Mouse (Mus musculus): ENCODE measurements at regions not wholly inside any gene's neighbourhood (a gene's known extent, or its start where the extent isn't known, plus 50 kb on each side); places are given as distances from the start of the nearest gene placed in this dataset.
"Not testable (repeated sequence)": the region's sequence is repeated elsewhere in the genome, so short reads cannot be mapped to it uniquely, and the experiment has no call there.

DNA sequence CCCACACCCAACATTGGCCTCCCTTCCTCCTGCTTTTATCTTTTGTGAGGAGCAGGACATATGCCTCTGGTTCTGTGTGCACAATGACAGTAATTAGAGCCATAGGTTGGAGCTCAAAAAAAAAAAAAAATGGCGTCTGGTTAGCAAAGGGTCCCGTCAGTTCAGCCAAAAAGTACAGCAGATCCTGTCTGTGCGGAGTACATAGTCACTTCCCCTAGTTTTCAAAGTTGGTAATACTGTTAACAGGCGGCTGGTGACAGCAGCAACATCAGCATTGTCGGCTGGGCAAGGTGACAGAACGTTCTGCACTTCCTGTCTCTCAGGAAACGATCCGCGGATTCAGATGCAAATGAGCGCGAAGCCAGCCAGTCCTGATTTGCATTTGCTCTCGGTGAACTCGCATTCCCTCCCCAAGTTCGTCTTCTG, 642.4 kb upstream of the Gm19410 start:
- no peak for DNase-seq (ENCODE audit: low spot score)

DNA sequence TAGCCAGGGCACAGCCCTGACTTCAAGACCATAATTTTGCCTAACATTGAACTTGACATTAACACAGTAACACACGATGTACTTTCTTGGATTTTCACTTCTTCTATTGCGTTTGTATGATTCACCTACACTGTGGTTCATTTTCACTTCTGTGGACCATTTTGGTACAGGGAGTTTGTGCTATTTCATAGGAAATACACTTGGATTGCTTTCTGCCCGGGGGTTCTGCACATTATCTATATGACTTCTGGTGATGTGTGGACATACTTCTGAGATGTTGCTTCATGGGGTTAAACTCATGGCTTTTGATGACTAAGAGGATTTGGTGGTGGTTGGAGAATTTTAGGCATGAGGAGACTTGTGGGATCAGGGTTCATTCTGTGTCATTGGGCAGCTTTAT, 640.4 kb upstream of the Gm19410 start:
- no peak for DNase-seq (ENCODE audit: low spot score)

DNA sequence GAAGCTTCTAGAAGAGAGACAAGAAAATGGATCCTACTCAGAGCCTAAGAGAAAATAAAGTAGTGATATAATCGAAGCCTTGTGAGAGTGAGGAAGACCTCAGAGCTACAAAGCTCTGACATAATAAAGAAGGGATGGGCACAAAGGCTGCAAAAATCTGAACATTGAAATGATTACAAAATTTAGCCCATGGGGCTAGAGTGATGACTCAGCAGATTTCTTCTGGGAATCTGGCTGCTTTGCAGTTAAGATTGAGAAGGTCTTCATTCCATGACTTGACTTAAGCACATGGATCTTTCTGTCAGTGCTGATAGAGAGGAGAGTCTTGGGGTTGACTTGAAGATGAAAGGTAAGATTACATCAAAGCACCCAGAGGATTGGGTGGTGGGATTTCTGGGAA, 633.3 kb upstream of the Gm19410 start:
- no peak for DNase-seq (ENCODE audit: low spot score)

DNA sequence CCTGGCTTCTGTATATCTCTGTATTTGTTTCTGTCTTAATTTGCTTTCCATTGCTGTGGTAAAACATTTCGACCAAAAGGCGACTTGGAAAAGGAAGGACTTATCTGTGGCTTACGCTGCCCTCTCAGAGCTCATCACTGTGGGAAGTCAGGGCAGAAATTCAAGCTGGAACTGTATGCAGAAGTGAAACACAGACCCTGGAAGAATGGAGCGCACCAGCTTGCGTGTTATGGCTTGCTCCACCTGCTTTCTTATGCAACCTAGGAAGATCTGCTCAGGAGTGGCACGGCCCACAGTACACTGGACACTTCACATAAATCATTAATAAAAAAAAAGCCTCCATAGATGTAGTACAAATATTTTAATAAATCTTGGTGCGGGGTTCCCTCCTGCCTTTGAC, 630.0 kb upstream of the Gm19410 start:
- no peak for DNase-seq (ENCODE audit: low spot score)

DNA sequence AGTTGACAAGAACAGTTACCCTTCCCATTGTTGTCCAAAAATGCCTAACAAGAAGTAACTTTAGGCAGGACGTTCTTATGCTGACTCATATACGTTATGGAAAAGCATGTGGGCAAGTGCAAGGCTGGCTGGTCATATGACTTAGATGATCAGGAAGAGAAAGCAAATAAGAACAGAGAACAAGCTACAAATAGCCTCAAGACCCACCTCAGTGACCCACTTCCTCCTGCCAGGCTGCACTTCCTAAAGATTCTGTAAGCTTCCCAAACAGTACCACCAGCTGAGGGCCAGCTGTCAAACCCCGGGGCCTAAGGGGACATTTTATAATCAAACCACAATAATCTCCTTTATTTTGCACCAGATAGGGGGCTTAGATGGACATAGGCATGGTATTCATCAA, 628.9 kb upstream of the Gm19410 start:
- no peak for DNase-seq (ENCODE audit: low spot score)

DNA sequence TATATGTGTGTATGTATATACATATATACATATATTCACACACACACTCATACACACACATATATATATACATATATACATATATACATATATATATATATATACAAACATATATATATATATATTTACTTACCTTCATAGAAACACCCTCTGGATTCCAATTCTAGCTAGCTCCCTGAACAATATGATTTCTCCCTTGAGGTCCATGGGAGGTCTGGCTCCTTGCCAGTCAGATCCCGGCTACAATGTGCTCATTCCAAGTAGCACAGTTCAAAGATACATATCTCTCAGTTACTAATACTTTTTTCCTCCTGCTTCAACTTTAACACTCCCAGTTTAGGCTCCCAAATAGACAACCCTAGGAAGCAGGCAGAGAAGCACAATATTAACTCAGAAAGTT, 624.8 kb upstream of the Gm19410 start:
- no peak for DNase-seq (ENCODE audit: low spot score)

DNA sequence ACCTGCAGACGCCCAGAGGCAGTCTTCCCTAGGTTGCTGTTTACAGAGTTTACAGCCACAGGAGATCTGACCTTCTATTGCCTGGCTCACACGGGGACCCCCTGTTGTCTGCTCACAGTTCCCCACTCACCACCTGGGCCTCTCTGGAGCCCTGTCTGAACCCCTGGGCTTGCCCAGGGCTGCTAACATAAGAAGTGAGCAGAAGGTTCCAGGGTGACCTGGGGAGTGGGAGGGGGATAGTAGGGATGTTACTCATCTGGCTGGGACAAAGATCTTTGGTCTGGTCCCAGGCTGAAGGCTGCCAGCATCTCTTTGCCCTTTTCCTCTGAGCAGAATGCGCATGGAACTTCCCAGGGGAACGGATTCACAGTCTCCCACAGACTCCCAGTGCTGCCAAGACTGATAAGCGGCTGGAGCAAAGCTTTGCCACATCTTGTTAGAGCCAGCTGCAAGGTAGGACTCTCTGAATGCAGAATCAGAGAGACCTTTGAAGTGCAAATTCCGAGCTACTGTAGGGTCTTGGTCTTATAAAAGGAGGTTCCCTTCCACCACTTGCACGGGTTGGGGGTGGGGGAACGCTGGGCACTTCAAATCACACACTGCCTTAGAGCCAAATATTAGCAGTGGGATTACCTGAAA, 622.5 kb upstream of the Gm19410 start:
- DNase-seq (ENCODE audit: low spot score) = no peak

DNA sequence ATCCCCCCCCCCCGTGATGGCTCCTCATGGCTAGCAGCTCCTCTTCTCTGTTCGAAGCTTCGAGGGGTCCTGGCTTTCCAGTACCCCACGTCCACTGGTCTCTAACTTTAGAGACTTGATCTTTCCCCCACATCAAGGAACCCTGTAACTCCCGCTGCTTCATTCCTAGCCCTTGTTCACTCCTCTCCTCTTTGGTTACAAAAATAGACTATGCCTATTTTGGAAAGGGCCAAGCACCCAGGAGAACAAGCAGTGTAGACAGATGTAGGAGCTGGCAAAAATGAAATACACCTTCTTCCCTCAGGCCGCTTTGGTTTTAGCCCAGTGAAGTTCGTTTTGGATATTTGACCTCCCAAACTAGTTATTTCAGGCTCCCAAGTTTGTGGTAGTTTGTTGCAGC, 621.9 kb upstream of the Gm19410 start:
- no peak for DNase-seq (ENCODE audit: low spot score)

DNA sequence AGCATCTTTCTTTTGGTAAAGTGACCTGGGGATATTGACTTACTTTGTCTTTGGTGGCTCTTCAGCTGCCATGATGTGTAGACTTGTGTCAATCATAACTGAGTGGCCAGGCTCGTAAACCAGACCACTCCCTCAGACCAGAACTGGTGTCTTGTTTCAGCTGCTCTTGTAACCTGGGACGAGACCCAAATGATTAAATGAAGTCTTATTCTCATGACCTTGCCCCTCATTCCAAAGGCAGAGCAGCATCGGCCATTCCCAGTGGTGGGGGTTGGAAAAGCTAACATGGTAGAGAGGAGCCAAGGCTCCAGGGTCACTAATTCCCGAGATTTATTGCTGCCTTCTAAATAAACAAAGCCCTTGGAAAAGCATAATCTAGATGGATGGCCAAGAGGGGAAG, 621.2 kb upstream of the Gm19410 start:
- DNase-seq (ENCODE audit: low spot score) = no peak

DNA sequence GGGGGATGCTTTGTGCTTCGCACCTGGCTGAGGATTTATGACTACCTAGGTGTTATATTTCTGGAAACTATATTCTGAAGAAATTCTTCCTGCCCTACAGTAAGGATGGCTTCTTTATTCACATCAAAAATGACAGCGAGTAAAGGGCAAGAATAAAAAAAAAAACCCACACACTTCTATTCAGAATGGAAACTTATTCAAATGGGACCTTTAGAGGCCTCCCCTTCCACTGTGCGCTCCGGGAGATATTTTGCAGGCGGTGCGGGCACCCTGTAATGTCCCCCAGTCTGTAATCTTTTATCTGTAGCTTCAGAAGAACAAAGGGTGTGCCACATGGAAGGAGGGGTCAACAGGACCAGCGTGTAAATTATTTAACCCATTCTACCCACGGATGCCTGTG, 618.1 kb upstream of the Gm19410 start:
- no peak for DNase-seq (ENCODE audit: low spot score)

DNA sequence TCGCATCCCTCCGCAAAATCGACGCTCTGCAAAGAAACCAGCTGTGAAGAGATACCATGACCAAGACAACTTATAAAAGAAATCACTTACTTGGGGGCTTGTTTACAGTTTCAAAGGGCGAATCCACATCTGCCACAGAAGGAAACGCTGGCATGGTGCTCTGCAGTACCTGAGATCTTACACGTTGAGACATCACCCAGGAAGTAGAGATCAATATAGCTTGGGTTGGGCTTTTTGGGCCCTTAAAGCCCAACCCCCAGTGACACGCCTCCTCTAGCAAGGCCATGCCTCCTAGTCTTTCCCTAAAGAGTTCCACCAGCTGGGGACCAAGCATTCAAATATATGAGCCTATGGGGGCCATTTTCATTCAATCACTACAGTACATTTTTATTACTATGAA, 617.6 kb upstream of the Gm19410 start:
- DNase-seq (ENCODE audit: low spot score) = no peak

DNA sequence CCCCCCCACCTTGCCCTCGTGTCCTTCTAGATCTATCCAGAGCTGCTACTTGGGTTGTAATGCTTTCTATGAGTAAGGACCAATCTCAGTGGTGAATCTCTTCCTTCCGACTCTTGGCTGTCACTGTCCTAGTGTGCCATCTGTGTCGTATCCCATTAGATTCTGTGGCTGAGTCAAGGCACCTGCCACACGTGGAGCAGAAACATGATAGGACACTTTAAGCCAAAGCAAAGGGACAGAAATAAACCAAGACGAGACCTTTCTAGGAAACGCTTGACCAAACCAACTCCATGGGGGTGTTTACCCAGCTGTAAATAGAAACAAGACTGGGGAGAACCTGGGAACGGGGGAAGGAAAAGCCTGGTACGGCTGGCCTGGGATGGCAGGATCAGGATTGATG, 613.0 kb upstream of the Gm19410 start:
- DNase-seq (ENCODE audit: low spot score) = no peak

DNA sequence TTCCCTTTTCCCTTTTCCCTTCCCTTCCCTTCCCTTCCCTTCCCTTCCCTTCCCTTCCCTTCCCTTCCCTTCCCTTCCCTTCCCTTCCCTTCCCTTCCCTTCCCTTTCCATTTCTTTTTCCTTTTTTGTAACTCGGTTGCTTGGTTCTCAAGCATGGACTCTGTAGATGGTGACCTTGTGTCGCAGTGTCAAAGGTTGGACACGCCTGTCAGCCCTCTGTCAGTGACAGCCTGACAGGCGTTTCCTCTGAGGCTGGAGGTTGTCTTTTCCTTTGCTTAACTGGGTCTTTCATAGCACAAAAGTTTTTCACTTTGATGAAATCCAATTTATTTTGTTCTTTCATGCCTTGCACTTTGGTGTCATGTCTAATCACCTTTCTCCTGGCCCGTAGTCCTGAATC, 609.3 kb upstream of the Gm19410 start:
- DNase-seq (ENCODE audit: low spot score) = no peak

DNA sequence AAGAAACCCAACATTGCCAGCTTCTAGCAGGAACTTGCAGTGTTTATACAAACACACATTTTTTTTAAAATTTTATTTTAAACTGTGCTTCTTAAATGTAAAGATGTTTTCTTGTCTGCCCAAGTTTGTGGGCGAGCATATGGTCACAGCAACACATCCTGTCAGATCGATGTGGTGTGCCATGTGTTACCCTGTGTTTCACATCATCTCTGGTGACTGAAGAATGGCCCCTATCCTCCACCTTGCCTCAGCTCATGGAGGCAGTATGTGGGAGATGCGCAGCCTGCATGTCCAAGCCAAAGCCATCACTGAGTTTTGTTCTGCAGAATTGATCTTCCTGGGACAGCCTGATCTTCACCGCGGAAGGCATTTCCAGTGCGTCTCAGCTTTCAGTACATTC, 607.9 kb upstream of the Gm19410 start:
- no peak for DNase-seq (ENCODE audit: low spot score)

DNA sequence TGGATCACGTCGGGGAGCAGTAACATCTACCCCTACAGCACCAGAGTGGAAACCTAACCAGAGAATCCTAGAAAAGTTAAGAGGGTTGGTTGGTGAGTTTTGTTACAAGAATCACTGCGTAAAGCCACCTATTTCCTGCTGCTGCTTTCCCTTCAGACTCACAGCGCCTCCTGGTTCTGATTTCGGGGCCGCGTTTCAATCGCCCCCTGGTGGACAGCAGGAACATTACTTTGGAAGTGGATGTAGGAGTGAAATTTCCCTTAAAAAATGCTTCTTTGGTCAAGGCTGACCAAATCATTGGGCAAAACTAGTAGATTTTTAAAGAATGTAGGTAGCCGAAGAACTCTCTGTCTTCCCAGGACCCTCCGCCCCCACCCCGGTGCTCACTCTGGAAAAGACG, 606.3 kb upstream of the Gm19410 start:
- peak; percentile 37 for DNase-seq (ENCODE audit: low spot score)

DNA sequence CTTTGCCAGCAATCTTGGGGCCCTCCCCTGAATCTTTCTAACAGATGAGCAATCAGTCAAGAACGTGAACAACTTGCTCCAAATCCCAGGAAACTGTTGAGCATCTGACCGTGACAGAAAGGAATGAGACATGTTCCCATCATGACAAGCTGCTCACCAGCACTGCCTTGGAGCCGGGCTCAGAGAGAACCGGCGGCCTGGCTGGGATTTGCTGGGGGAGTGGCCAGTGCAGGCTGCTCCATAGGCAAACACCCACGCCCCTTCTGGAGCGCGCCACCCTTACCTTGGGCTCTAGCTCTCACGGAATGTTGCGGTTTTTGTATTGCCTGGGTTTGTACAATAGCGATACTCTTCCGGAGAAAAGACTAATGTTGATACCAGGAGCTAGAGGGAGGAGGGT, 605.4 kb upstream of the Gm19410 start:
- no peak for DNase-seq (ENCODE audit: low spot score)

DNA sequence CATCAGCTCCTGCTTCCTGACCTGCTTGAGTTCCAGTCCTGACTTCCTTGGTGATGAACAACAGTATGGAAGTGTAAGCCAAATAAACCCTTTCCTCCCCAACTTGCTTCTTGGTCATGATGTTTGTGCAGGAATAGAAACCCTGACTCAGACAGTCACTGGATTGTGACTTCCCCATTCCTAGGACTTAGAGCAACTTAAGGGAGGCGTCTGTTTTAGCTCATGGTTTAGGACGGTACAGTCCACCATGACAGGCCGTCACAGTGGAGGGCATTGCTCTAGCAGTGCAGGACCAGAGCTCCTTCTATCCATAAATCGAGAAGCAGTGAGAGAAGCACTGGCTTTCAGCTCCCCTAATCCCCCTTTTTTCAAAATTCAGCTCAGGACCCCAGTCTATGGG, 603.4 kb upstream of the Gm19410 start:
- DNase-seq (ENCODE audit: low spot score) = not testable (repeated sequence)

DNA sequence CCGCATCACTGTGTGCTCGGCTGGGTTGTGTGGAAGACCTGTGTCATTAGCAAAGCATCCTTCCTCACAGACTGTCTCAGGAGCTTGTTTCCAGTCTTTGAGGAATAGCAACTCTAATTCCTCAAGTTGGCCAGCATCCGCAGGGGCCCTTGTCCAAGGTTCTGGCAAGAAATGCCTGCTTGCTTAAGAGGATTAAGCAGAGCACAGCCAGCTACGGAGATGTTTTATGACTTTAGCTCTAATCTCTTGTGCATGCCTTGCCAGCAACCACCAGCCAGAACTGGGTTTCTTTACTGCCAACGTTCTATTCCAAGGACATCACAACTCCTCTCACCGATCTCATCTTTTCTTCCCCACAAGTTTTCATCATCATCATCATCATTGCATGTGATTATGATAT, 599.0 kb upstream of the Gm19410 start:
- DNase-seq (ENCODE audit: low spot score) = no peak

DNA sequence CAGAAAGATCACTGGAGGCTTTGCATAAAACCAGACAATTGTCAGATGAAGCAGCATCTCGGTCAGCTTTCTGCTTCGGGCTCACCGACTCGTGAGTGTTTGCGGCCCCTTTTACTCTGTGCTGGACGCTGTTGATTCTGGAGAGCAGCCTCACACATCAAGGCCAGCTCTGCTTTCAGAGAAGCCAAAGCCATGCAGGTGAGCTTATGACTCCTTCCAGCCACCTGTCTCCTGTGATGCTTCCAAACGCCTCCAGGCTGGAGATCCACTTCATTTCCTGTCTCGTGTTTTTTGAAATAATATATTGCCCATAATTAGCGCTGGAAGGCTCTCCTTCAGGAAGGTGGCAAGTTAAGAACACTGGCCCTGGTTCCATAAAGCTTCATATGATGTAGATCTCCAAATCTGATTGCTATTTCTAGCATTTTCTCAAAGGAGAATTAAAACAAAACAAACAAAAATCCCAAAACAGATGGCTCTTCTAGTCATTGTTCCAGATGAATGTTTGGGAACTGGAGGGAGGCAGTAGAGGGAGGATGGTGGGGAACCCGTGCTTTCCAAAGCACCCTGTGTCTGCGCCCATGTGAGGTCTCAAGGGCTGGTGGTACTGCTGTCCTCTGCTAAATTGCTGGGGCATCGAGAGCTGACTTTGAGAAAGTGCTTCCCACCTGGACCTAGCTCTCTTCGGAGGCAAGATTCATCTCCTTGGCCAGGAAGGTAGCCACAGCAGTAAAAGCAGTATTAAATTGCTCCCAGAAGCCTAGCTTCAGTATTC, 593.9 kb upstream of the Gm19410 start:
- no peak for DNase-seq (ENCODE audit: low spot score)

DNA sequence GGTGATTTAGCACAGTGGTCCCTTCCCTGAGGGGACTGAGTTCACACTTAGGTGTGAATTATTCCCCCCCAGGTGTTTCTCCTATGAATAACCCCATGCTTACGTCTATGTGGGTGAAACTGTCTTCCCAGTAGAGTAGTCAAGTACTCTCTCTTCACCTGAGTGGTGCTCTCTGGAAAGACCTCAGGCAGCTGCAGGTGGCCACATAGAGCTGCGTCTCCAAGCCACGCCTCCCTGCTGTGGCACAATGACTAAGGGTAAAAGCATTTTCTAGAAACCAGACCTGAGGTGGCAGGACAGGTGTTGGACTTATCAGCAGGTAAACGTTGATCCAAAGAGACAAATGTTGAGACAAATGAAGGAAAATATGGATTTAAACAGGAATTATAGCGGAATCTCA, 588.3 kb upstream of the Gm19410 start:
- no peak for DNase-seq (ENCODE audit: low spot score)

DNA sequence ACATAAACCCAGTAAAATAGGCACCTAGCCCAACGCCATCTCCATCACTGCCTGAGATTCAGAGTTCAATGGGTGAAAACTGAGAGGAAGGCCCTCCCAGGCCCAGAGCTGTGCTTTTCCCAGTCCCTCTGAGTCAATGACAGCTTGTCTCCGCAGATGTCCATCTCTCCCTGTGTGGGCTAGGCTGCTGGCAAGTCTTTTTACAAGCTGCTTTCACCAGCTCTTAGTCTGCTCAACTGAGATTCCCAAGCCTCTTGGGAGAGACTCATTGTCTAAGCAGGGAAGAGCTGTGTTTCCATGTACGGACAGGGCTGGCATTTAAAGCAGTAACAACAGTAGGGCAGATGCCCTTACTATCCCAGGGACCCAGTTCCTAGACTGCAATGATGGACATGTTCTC, 585.5 kb upstream of the Gm19410 start:
- no peak for DNase-seq (ENCODE audit: low spot score)

DNA sequence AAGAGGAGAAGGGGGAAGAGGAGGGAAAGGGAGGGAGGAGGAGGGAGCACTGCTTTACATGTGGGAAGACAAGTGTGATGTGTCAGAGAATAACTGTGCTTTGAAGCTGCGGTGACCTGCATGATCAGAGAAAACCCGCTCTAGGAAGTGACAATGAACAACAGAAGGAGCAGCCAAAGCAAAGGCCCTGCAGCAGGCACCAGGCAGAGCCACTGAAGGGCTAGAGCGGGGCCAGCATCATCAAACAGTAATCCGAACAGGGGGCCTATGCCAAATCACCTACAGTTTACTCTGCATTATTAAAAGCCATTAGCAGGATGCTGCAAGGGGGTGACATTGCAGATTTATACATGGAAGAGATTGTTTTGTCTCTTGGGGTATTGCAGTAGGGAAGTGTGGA, 583.4 kb upstream of the Gm19410 start:
- no peak for DNase-seq (ENCODE audit: low spot score)

DNA sequence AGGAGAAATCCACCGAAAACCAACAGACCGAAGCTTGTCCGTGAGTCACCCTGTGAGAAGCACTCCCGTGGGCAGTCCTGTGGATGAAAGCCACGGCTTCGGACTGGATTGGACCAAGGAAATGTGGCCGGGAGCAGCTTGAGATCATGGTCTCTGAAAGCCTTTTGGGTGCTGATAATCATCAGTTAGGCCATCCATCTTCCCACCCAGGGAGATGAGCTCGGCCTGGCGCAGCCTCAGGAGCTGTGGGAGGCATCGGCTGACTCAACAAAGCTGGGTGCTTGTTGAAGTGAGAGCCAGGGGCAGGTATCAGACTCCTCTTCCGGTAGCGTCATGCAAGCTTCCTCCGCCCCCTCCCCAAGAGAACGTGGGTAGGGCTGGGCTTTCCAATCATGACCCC, 582.2 kb upstream of the Gm19410 start:
- no peak for DNase-seq (ENCODE audit: low spot score)

DNA sequence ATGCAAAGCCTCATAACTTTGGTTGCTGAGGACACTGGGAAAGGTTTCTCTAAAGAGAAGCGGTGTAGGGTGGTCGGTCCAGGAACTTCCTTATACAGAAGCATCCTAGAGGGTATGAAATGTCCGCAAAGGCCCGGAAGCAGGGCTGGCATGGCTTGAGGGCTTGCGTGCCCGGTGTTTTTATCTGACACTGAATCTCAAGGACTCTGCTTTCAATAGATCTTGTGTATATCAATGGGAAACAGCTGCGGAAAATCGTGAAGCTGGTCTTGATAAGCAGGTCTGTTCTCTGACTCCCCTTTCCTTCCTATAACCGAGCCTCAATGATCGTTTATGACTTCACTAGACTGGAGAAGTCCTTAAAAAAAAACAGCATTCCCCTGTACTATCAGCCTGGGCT, 580.4 kb upstream of the Gm19410 start:
- no peak for DNase-seq (ENCODE audit: low spot score)

Measured in ovary, adult 18-20 months (tissue).